Mouse (Mus musculus) liver, embryonic 15.5 days (tissue): ENCODE data around the gene Fzd4. TPM values are rescaled to one million over a fixed set of nuclear protein-coding genes. Genes with fewer than 3 reads are reported as not detected.

ENCODE experiments used
- ATAC-seq: fragments of 200-750 bp; cut with Nextera tagmentation; 2 replicates; pipeline ENCODE4 v1.8.0; 2017; ENCODE audit warnings: moderate number of reproducible peaks, mild to moderate bottlenecking, moderate library complexity; ENCODE audit not compliant: insufficient read depth
- H3K27ac ChIP-seq: fragments of 300-500 bp; sonication (generic); replicated peaks from 2 replicates; pipeline ENCODE4 v1.5.1; 2015; ENCODE audit warnings: mild to moderate bottlenecking, inconsistent platforms
- H3K27me3 ChIP-seq: fragments of 300-500 bp; sonication (generic); 2 replicates; pipeline ENCODE4 v1.6.1; 2015; ENCODE audit warnings: mild to moderate bottlenecking, inconsistent platforms
- H3K36me3 ChIP-seq: fragments of 300-500 bp; sonication (generic); replicated peaks from 2 replicates; pipeline ENCODE4 v1.6.1; 2015; ENCODE audit warnings: moderate library complexity, mild to moderate bottlenecking, inconsistent platforms
- H3K4me1 ChIP-seq: fragments of 300-500 bp; sonication (generic); replicated peaks from 2 replicates; pipeline ENCODE4 v1.6.1; 2015; ENCODE audit warnings: inconsistent platforms
- H3K4me2 ChIP-seq: fragments of 300-500 bp; sonication (generic); 2 replicates; pipeline ENCODE4 v1.6.1; 2015; ENCODE audit warnings: moderate library complexity, mild to moderate bottlenecking, inconsistent platforms
- H3K4me3 ChIP-seq: fragments of 300-500 bp; sonication (generic); replicated peaks from 2 replicates; pipeline ENCODE4 v1.5.1; 2015; ENCODE audit warnings: mild to moderate bottlenecking, inconsistent platforms
- H3K9ac ChIP-seq: fragments of 300-500 bp; sonication (generic); 2 replicates; pipeline ENCODE4 v1.6.1; 2015; ENCODE audit warnings: moderate library complexity, mild to moderate bottlenecking, inconsistent platforms
- H3K9me3 ChIP-seq: fragments of 300-500 bp; sonication (generic); replicated peaks from 2 replicates; pipeline ENCODE4 v1.6.1; 2016; ENCODE audit warnings: inconsistent platforms
- WGBS: fragments of 180-500 bp; shearing (Covaris S2); methylation state at CpG from one replicate; pipeline ENCODE4 v1.1.7; 2015; ENCODE audit warnings: mixed read lengths; ENCODE audit not compliant: insufficient replicate concordance; 5-methylcytosine and 5-hydroxymethylcytosine counted together
- polyA plus RNA-seq: library from polyadenylated mRNA; unstranded; fragments of >200 nt; fragmentation: Nextera tagmentation; extraction: Ambion mirVana; gene quantifications from 2 replicates; pipeline ENCODE4 v1.2.1, GENCODE M21; 2015

Fzd4 gene
- polyA plus RNA-seq, 1 experiment from 2014 or later, result 1.9 TPM

GRCm38 (mm10) chr7:89417707-89418106 is 13.6 kb downstream of the Fzd4 start:
- Histone ChIP-seq H3K4me2 (no peak overlapping the region), H3K4me1 (no peaks in the 10 kb centered on the region; the same call in none of the 2 replicates), H3K9ac (no peak overlapping the region), H3K36me3 (no peaks in the 10 kb centered on the region), H3K9me3 (no peaks in the 10 kb centered on the region), H3K27me3 (no peaks in the 10 kb centered on the region), H3K27ac (no peak overlapping the region), H3K4me3 (no peak overlapping the region)
- ATAC-seq, result no peak
- WGBS, result 55% methylated on average over 2 of the region's 2 CpGs

DNA sequence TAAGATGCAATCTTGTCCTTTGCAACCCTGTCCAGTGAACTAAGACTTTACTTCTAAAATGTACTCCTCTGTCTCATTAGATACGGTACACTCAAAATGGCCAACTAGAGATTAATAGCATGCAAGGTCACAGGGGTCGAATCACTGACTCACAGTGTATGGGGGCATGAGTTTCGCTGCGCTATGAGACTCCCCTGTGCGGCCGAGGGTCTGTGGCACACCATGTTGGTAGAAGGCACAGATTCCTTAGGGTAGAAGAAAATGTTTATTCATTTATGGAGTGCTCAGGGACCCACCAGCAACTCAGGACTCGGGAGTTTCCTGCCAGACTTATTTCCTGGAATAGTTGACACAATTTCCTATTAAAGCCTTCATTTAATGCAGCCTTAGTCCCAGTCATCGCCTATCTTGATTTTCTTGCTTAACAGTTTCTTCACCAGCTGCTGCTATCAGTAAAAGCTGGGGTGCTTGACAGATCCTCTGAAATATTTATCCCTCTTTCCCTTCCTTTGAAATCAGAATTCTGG is 14.0 kb downstream of the Fzd4 start:
- H3K27ac ChIP-seq, result no peak overlapping the region
- H3K4me3 ChIP-seq, result no peak overlapping the region
- WGBS, result 59% methylated on average over 8 of the region's 8 CpGs
- H3K4me2 ChIP-seq, result no peak overlapping the region
- H3K36me3 ChIP-seq, result no peaks in the 10 kb centered on the region
- H3K27me3 ChIP-seq, result no peaks in the 10 kb centered on the region
- no peak for ATAC-seq
- H3K9ac ChIP-seq, result no peak overlapping the region
- no peaks in the 10 kb centered on the region for H3K9me3 ChIP-seq
- H3K4me1 ChIP-seq, result no peaks in the 10 kb centered on the region; the same call in none of the 2 replicates

GRCm38 (mm10) chr7:89418917-89419679 is 14.9 kb downstream of the Fzd4 start:
- WGBS, result 31% methylated on average over 3 of the region's 3 CpGs

GRCm38 (mm10) chr7:89421294-89421693 is 17.1 kb downstream of the Fzd4 start:
- Histone ChIP-seq H3K4me1 (peaks cover 2% of the 10 kb centered on the region), H3K36me3 (no peaks in the 10 kb centered on the region), H3K27ac (no peak overlapping the region), H3K4me3 (no peak overlapping the region), H3K9me3 (no peaks in the 10 kb centered on the region), H3K27me3 (no peaks in the 10 kb centered on the region), H3K4me2 (no peak overlapping the region), H3K9ac (no peak overlapping the region)
- WGBS, result 76% methylated on average over 5 of the region's 5 CpGs
- no peak for ATAC-seq

More at GRCm38 (mm10) chr7:89418917-89419679, 14.9 kb downstream of the Fzd4 start:
- H3K4me2 ChIP-seq, result no peak overlapping the region
- no peaks in the 10 kb centered on the region for H3K27me3 ChIP-seq
- no peak overlapping the region for H3K4me3 ChIP-seq
- H3K4me1 ChIP-seq, result no peaks in the 10 kb centered on the region; the same call in none of the 2 replicates
- no peak overlapping the region for H3K9ac ChIP-seq
- H3K36me3 ChIP-seq, result no peaks in the 10 kb centered on the region
- H3K9me3 ChIP-seq, result no peaks in the 10 kb centered on the region
- no peak for ATAC-seq
- H3K27ac ChIP-seq, result no peak overlapping the region

DNA sequence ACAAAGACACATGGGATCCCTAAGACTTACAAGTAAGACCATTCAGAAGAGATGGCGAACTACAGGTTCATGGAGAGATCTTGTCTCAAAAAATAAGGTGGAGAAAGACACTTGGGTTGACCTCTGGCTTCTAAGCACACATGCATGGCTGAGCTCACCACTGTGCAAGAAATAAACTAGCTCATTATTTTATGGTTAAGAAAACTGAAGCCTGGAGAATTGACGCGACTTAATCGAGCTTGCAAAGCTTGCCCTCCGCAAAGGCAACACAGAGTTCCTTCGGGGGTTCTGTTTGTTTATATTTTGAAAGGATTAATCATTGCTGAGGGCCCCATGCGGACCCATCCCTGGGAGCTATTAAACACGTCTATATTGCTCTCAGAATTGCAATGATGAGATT is 18.5 kb downstream of the Fzd4 start:
- Histone ChIP-seq H3K9me3 (no peaks in the 10 kb centered on the region), H3K4me3 (no peak overlapping the region), H3K36me3 (no peaks in the 10 kb centered on the region), H3K4me1 (peaks cover 4% of the 10 kb centered on the region), H3K9ac (no peak overlapping the region), H3K27me3 (no peaks in the 10 kb centered on the region), H3K27ac (no peak overlapping the region), H3K4me2 (no peak overlapping the region)
- ATAC-seq, result no peak
- WGBS, result 46% methylated on average over 8 of the region's 8 CpGs

GRCm38 (mm10) chr7:89423194-89423593 is 19.0 kb downstream of the Fzd4 start:
- Histone ChIP-seq H3K36me3 (no peaks in the 10 kb centered on the region), H3K27ac (no peak overlapping the region), H3K9me3 (no peaks in the 10 kb centered on the region), H3K4me2 (no peak overlapping the region), H3K4me3 (no peak overlapping the region), H3K27me3 (no peaks in the 10 kb centered on the region), H3K9ac (no peak overlapping the region), H3K4me1 (peaks cover 4% of the 10 kb centered on the region)
- WGBS, result 19% methylated on average over 5 of the region's 5 CpGs
- ATAC-seq, result peak; percentile 54; the same call in 1 of the 2 replicates

GRCm38 (mm10) chr7:89423688-89424255 is 19.6 kb downstream of the Fzd4 start:
- no peak overlapping the region for H3K9ac ChIP-seq
- no peaks in the 10 kb centered on the region for H3K9me3 ChIP-seq
- no peaks in the 10 kb centered on the region for H3K27me3 ChIP-seq
- no peak overlapping the region; the same call in 1 of the 2 replicates for H3K4me2 ChIP-seq
- H3K27ac ChIP-seq, result 0 out of 2 replicates have a peak overlapping the region, but pooled peaks have one; percentile 34
- H3K36me3 ChIP-seq, result no peaks in the 10 kb centered on the region
- WGBS, result 53% methylated on average over 8 of the region's 8 CpGs
- H3K4me3 ChIP-seq, result no peak overlapping the region
- ATAC-seq, result no peak
- H3K4me1 ChIP-seq, result peaks cover 4% of the 10 kb centered on the region

GRCm38 (mm10) chr7:89424659-89425058 is 20.5 kb downstream of the Fzd4 start:
- no peak overlapping the region for H3K4me2 ChIP-seq
- no peak overlapping the region for H3K9ac ChIP-seq
- peaks cover 4% of the 10 kb centered on the region for H3K4me1 ChIP-seq
- no peak overlapping the region for H3K27ac ChIP-seq
- no peaks in the 10 kb centered on the region for H3K36me3 ChIP-seq
- no peak for ATAC-seq
- H3K9me3 ChIP-seq, result no peaks in the 10 kb centered on the region
- 72% methylated on average over 5 of the region's 5 CpGs for WGBS
- H3K4me3 ChIP-seq, result no peak overlapping the region
- no peaks in the 10 kb centered on the region for H3K27me3 ChIP-seq

DNA sequence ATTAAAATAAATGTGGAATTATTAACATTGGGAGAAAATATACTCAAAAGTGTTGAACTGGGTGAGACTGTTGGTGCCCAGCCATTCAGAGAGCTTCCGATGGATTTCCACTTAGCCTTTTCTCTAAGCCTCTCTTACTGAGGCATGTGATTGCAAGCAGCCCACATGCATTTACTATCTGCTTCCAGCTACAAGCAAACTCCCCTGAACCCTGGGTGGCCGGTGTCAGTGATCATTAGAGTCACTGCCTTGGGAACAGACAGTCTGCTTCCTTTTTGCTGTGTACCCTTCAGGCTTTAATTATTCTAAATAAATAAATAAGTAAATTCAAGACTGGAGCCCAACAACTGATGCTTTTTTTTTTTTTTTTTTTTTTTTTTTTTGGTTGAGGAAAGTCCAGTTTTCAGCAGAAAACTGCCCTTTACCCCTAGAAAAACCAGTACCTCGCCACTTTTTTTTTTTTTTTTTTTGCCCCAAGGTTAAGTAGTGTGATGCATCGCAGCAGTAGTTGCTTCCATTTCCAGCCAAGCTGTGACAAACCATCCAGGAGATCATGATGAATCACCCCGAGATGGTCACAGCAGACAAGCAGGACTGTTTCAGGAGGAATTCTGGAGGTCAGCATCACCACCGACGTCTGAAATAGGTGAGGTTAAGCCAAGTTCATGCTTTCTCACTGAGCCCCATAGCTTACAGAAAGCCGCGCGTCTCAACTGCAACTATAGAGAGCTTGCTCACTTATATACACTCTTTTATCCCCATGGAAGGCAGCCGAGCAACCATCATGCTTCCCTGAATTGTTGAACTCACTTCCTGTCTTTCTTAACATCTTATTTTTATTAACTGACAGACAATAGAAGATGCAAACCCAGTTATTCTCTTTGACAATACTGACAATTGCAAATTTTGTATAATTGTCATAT is 21.9 kb downstream of the Fzd4 start:
- no peak for ATAC-seq
- Histone ChIP-seq H3K36me3 (no peaks in the 10 kb centered on the region), H3K4me1 (peaks cover 4% of the 10 kb centered on the region), H3K4me2 (no peak overlapping the region), H3K9me3 (no peaks in the 10 kb centered on the region), H3K4me3 (no peak overlapping the region), H3K9ac (no peak overlapping the region), H3K27me3 (no peaks in the 10 kb centered on the region), H3K27ac (no peak overlapping the region)
- WGBS, result 42% methylated on average over 11 of the region's 11 CpGs

DNA sequence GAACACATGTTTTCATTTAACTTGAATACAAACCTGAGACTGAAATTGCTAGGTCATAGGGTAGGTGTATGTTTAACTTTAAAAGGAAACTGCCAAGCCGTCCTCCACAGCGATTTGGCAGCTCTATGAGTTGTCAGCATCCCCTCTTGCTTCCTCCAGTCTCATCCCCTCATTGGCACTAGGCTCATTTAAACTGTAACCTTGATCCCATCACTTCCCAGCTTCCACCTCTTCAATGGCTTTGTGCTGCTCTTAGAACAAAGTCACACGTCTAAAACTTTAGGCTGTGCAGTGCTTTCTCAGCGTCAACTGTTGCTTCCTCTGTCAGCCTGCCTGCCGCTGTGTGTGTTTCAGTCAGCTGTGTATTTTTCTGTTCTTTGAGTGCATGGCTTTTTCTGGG is 22.9 kb downstream of the Fzd4 start:
- Histone ChIP-seq H3K9me3 (no peaks in the 10 kb centered on the region), H3K4me2 (no peak overlapping the region), H3K4me1 (peaks cover 4% of the 10 kb centered on the region), H3K9ac (no peak overlapping the region), H3K4me3 (no peak overlapping the region), H3K36me3 (no peaks in the 10 kb centered on the region), H3K27me3 (no peaks in the 10 kb centered on the region), H3K27ac (no peak overlapping the region)
- WGBS, result 16% methylated on average over 5 of the region's 5 CpGs
- ATAC-seq, result no peak

DNA sequence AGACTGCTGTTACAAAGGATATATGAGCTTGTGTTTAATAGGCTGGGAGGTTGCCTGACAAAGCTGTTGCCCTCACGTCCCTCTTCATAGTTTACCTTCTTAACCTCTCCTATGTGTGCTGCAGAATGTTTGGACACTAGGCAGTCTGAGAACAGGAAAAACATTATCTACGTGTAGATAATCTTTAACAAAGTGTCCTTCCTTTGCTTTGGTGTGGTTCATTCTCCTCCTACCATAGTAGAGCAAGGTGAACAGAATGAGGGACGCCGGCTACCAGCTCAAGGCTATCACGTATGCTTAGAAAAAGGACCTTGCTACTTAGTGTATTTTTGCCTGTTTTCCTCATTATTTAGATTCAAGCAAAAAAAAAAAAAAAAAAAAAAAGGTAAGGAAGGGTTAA is 24.6 kb downstream of the Fzd4 start:
- Histone ChIP-seq H3K9me3 (no peaks in the 10 kb centered on the region), H3K4me2 (no peak overlapping the region), H3K4me3 (no peak overlapping the region), H3K9ac (no peak overlapping the region), H3K36me3 (no peaks in the 10 kb centered on the region), H3K4me1 (peaks cover 4% of the 10 kb centered on the region; the same call in 1 of the 2 replicates), H3K27me3 (no peaks in the 10 kb centered on the region), H3K27ac (no peak overlapping the region)
- 44% methylated on average over 5 of the region's 5 CpGs for WGBS
- ATAC-seq, result peak; percentile 35; the same call in 1 of the 2 replicates
